Mouse (Mus musculus): ENCODE results near the gene Skint2. TPM values are rescaled to one million over a fixed set of nuclear protein-coding genes. Genes with fewer than 3 reads are reported as not detected.

Gene Skint2
- total RNA-seq (2017) = not detected in 2 replicates

DNA sequence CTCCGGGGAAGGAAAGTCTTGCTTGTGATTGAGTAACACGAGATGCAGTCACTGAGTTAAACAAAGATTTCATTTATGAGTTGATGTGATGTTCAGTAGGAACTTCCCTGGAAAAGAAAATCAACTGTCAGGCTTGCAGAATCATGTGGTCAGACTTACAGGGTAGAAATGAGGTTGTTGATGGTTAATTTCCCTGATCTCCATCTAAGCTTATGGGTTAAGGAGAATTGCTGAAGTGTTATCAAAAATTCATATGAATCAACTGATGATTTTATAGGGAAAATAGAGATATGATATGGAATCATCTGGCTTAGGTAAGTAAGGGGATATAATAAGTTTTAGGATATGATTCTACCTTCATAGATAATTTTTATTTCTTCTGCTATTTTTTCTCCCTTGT is at the start of gene Skint2:
TSS of gene Skint2 (plus strand) at position 301 of the 400 bp plus-strand sequence.
- no peak for ATAC-seq (replicated peaks; ENCODE audit: low read depth, poor library complexity, severe bottlenecking)

Other genes with a start within 250 kb of the Skint2 start
- gene Skint9, start 123.2 kb upstream of the Skint2 start, total RNA-seq (2017) = not detected in 2 replicates
- gene Skint10, start 217.7 kb downstream of the Skint2 start, total RNA-seq (2017) = not detected in 2 replicates

Measured in common myeloid progenitor, adult 5-6 weeks (primary cell).